Mouse (Mus musculus): Measurements from ENCODE around the gene Prr14. TPM values are rescaled to one million over a fixed set of nuclear protein-coding genes. Genes with fewer than 3 reads are reported as not detected.

Prr14 gene
- polyA plus RNA-seq, 1 experiment from 2014 or later = 55.4 TPM

DNA sequence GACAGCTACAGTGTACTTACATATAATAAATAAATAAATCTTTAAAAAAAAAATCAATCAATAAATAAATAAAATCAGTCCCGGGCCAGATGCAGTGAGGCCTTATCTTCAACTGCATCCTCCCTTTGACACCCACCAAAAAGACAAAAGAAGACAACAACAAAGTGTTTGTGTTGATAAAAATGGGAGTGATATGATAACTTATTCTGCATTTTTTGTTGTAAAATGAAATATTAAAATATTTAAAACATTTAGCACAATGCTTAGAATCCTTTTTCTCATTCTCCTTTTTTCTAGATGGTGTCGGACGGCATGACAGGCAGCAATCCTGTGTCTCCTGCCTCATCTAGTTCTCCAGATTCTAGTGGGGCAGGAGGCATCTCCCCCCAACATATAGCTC, 59.9 kb downstream of the Prr14 start, which contains the start of gene Gm42715:
TSS of gene Gm42715 (plus strand) at position 301 of the 400 bp plus-strand sequence.
- no peak within 1 kb of the TSS for H3K27ac ChIP-seq
- H3K36me3 ChIP-seq = peaks cover 81% of the 10 kb centered on the region
- 97% methylated on average over 3 of the region's 3 CpGs for whole genome bisulfite sequencing
- no peaks in the 10 kb centered on the region for H3K9me3 ChIP-seq (replicated peaks)
- H3K4me1 ChIP-seq = no peaks in the 10 kb centered on the region
- H3K27me3 ChIP-seq = no peaks in the 10 kb centered on the region
- no peak within 1 kb of the TSS for H3K4me2 ChIP-seq (replicated peaks)
- H3K9ac ChIP-seq = no peak within 1 kb of the TSS
- no peak within 1 kb of the TSS for H3K4me3 ChIP-seq
- ATAC-seq (ENCODE audit: low FRiP score) = no peak

Small RNA genes within 50 kb of the gene (microRNA-seq; reads per million reads assigned to microRNA genes)
- not detected for gene Gm47278
- not detected for gene Mir7060

Other genes with a start within 250 kb of the Prr14 start
- 61.3 and 67.9 TPM in 2 replicates for gene Zfp553, start 226.6 kb upstream of the Prr14 start, polyA plus RNA-seq (2016; fragmentation: Nextera tagmentation; extraction: Ambion mirVana)
- 32.7 and 33.2 TPM in 2 replicates for gene Sept1, start 226.5 kb upstream of the Prr14 start, polyA plus RNA-seq (2016; fragmentation: Nextera tagmentation; extraction: Ambion mirVana)
- 61.3 and 62.8 TPM in 2 replicates for gene Zfp771, start 215.3 kb upstream of the Prr14 start, polyA plus RNA-seq (2016; fragmentation: Nextera tagmentation; extraction: Ambion mirVana)
- 123 and 147 TPM in 2 replicates for gene Dctpp1, start 198.9 kb upstream of the Prr14 start, polyA plus RNA-seq (2016; fragmentation: Nextera tagmentation; extraction: Ambion mirVana)
- gene Sephs2, start 185.6 kb upstream of the Prr14 start, polyA plus RNA-seq (2016; fragmentation: Nextera tagmentation; extraction: Ambion mirVana) = 66.5 and 69.3 TPM in 2 replicates
- gene Itgal, start 163.4 kb upstream of the Prr14 start, polyA plus RNA-seq (2016; fragmentation: Nextera tagmentation; extraction: Ambion mirVana) = 0.46 and 0.52 TPM in 2 replicates
- 21.3 and 23.1 TPM in 2 replicates for gene Zfp768, start 114.0 kb upstream of the Prr14 start, polyA plus RNA-seq (2016; fragmentation: Nextera tagmentation; extraction: Ambion mirVana)
- gene Zfp747, start 83.6 kb upstream of the Prr14 start, polyA plus RNA-seq (2016; fragmentation: Nextera tagmentation; extraction: Ambion mirVana) = 9.3 and 9.7 TPM in 2 replicates
- gene 9130019O22Rik, start 72.4 kb upstream of the Prr14 start, polyA plus RNA-seq (2016; fragmentation: Nextera tagmentation; extraction: Ambion mirVana) = 5.4 and 6.0 TPM in 2 replicates
- 6.4 and 6.8 TPM in 2 replicates for gene E430018J23Rik, start 66.0 kb upstream of the Prr14 start, polyA plus RNA-seq (2016; fragmentation: Nextera tagmentation; extraction: Ambion mirVana)
- 5.9 and 6.5 TPM in 2 replicates for gene Zfp764, start 52.8 kb upstream of the Prr14 start, polyA plus RNA-seq (2016; fragmentation: Nextera tagmentation; extraction: Ambion mirVana)
- gene Zfp688, start 37.5 kb upstream of the Prr14 start, polyA plus RNA-seq (2016; fragmentation: Nextera tagmentation; extraction: Ambion mirVana) = 28.7 and 30.7 TPM in 2 replicates
- gene Zfp689, start 10.5 kb upstream of the Prr14 start, polyA plus RNA-seq (2016; fragmentation: Nextera tagmentation; extraction: Ambion mirVana) = 16.3 and 17.7 TPM in 2 replicates
- gene Fbrs, start 19.6 kb downstream of the Prr14 start, polyA plus RNA-seq (2016; fragmentation: Nextera tagmentation; extraction: Ambion mirVana) = 14.4 and 15.6 TPM in 2 replicates
- gene Srcap, start 52.4 kb downstream of the Prr14 start, polyA plus RNA-seq (2016; fragmentation: Nextera tagmentation; extraction: Ambion mirVana) = 90.8 and 96.2 TPM in 2 replicates
- gene Gm42715, start 60.0 kb downstream of the Prr14 start, polyA plus RNA-seq (2016; fragmentation: Nextera tagmentation; extraction: Ambion mirVana) = 16.7 and 16.9 TPM in 2 replicates
- 5.4 and 6.3 TPM in 2 replicates for gene Tmem265, start 101.8 kb downstream of the Prr14 start, polyA plus RNA-seq (2016; fragmentation: Nextera tagmentation; extraction: Ambion mirVana)
- gene Phkg2, start 113.7 kb downstream of the Prr14 start, polyA plus RNA-seq (2016; fragmentation: Nextera tagmentation; extraction: Ambion mirVana) = 49.1 and 50.8 TPM in 2 replicates
- 13.0 and 17.0 TPM in 2 replicates for gene Ccdc189, start 129.0 kb downstream of the Prr14 start, polyA plus RNA-seq (2016; fragmentation: Nextera tagmentation; extraction: Ambion mirVana)
- 67.3 and 75.4 TPM in 2 replicates for gene Rnf40, start 129.2 kb downstream of the Prr14 start, polyA plus RNA-seq (2016; fragmentation: Nextera tagmentation; extraction: Ambion mirVana)
- gene Zfp629, start 156.2 kb downstream of the Prr14 start, polyA plus RNA-seq (2016; fragmentation: Nextera tagmentation; extraction: Ambion mirVana) = 35.8 and 37.2 TPM in 2 replicates
- gene Bcl7c, start 249.3 kb downstream of the Prr14 start, polyA plus RNA-seq (2016; fragmentation: Nextera tagmentation; extraction: Ambion mirVana) = 87.4 and 103 TPM in 2 replicates

All from hindbrain, embryonic 12.5 days (tissue).